ENCODE assay signal across 12 mouse cellular contexts in genomic region chr3:157575441-157576342, GRCm38 (mm10). TPM values are rescaled to one million over a fixed set of nuclear protein-coding genes. Genes with fewer than 3 reads are reported as not detected.
DNase-seq lines count a peak whose midpoint lies in the region; ATAC-seq and TF ChIP-seq lines count a peak whose summit lies in the region.
"Had no signal": no experiment of that assay in that cellular context is flagged by ENCODE, and none has a peak within 500 bp of the region (broad histone marks: within the 10 kb centered on the region; RNA-seq: fewer than 3 reads in every experiment).

No protein-coding gene starts in this region.

- TF ChIP-seq POLR2A in bone marrow, adult 2 months (IDR thresholded peaks at IDR 0.05; ENCODE audit: borderline replicate concordance, control insufficient read depth, low read depth, low read length) = no peak

- TF ChIP-seq CTCF in bone marrow, adult 2 months (IDR thresholded peaks at IDR 0.05; ENCODE audit: control insufficient read depth, insufficient read depth, low read length) = no peak

- H3K4me2 ChIP-seq in liver, embryonic 15.5 days = no peak overlapping the region
- H3K4me2 ChIP-seq: heart, embryonic 15.5 days had no signal

- DNase-seq in kidney, adult 11 months = peak; percentile 18
- no peak for DNase-seq in kidney, adult 8-10 months
- DNase-seq in CD4-positive, CD25-positive, alpha-beta regulatory T cell, adult 2 months (ENCODE audit: low read depth, low spot score) = peak; percentile 24
- no peak for DNase-seq in gastrocnemius, postnatal 14 days
- DNase-seq in left cerebral cortex, postnatal 14 days (ENCODE audit: low spot score in 2 of 2) = no peak
- no peak for DNase-seq in hindbrain, embryonic 10.5 days (ENCODE audit: low spot score)
- DNase-seq: cerebellum, adult 11-12 months had no signal

- H3K4me3 ChIP-seq in bone marrow, adult 2 months (replicated peaks; ENCODE audit: control insufficient read depth, low read depth, low read length) = no peak overlapping the region
- H3K4me3 ChIP-seq in liver, embryonic 15.5 days (replicated peaks) = no peak overlapping the region
- H3K4me3 ChIP-seq in hindbrain, embryonic 10.5 days = no peak overlapping the region
- H3K4me3 ChIP-seq: heart, embryonic 15.5 days had no signal

- H3K36me3 ChIP-seq in liver, embryonic 15.5 days (replicated peaks) = no peaks in the 10 kb centered on the region
- H3K36me3 ChIP-seq in hindbrain, embryonic 10.5 days = no peaks in the 10 kb centered on the region
- H3K36me3 ChIP-seq: heart, embryonic 15.5 days had no signal

- peaks cover 6% of the 10 kb centered on the region for H3K4me1 ChIP-seq in bone marrow, adult 2 months (ENCODE audit: control insufficient read depth, insufficient read depth, low read length)
- H3K4me1 ChIP-seq in liver, embryonic 15.5 days (replicated peaks) = peaks cover 25% of the 10 kb centered on the region
- H3K4me1 ChIP-seq in hindbrain, embryonic 10.5 days (replicated peaks) = no peaks in the 10 kb centered on the region

- 7% methylated on average over 9 of the region's 9 CpGs for WGBS in bone marrow, adult 2 months
- 19% methylated on average over 9 of the region's 9 CpGs for WGBS in liver, embryonic 15.5 days (ENCODE audit: insufficient replicate concordance)
- 84% methylated on average over 9 of the region's 9 CpGs for WGBS in hindbrain, embryonic 10.5 days

- intact Hi-C loops in gastrocnemius, postnatal 14 days (cut with DNase I; ENCODE audit: low total_unique reads) = no loop called here
- intact Hi-C loops in left cerebral cortex, postnatal 14 days (cut with DNase I) = no loop called here

- H3K27ac ChIP-seq in bone marrow, adult 2 months (ENCODE audit: control insufficient read depth, insufficient read depth, low read depth, low read length, poor library complexity) = peak overlapping the region; percentile 66
- peak overlapping the region; percentile 58 for H3K27ac ChIP-seq in liver, embryonic 15.5 days (replicated peaks)
- no peak overlapping the region for H3K27ac ChIP-seq in hindbrain, embryonic 10.5 days
- H3K27ac ChIP-seq: heart, embryonic 15.5 days had no signal

- H3K9ac ChIP-seq in liver, embryonic 15.5 days = no peak overlapping the region
- H3K9ac ChIP-seq: heart, embryonic 15.5 days had no signal

- H3K9me3 ChIP-seq in liver, embryonic 15.5 days (replicated peaks) = no peaks in the 10 kb centered on the region
- no peaks in the 10 kb centered on the region for H3K9me3 ChIP-seq in hindbrain, embryonic 10.5 days
- H3K9me3 ChIP-seq: heart, embryonic 15.5 days had no signal

- ATAC-seq in liver, embryonic 15.5 days (ENCODE audit: insufficient read depth) = peak; percentile 52
- ATAC-seq: intestine, embryonic 16.5 days had no signal

- no peaks in the 10 kb centered on the region for H3K27me3 ChIP-seq in liver, embryonic 15.5 days
- H3K27me3 ChIP-seq in hindbrain, embryonic 10.5 days (ENCODE audit: insufficient read depth, poor library complexity, severe bottlenecking) = peaks cover 6% of the 10 kb centered on the region; the same call in 1 of the 2 replicates
- H3K27me3 ChIP-seq: heart, embryonic 15.5 days had no signal

RNA-seq across cellular contexts. Expression of gene Ptger3, which starts 9.0 kb away (rescaled TPM):
- 1.6 and 4.8 TPM in 2 replicates for polyA plus RNA-seq in bone marrow, adult 2 months (2011; ENCODE audit: insufficient read depth, insufficient read length, low replicate concordance, missing spikeins)
- polyA plus RNA-seq in liver, embryonic 15.5 days (2015; fragmentation: Nextera tagmentation; extraction: Ambion mirVana) = 2.3 and 2.8 TPM in 2 replicates
- under 1 TPM; 0.16 to 0.51 TPM for total RNA-seq in gastrocnemius, postnatal 14 days (2021)
- 1 to 10 TPM; 6.7 to 6.9 TPM for total RNA-seq in left cerebral cortex, postnatal 14 days (2021)
- 0.81 and 3.5 TPM in 2 replicates for polyA plus RNA-seq in hindbrain, embryonic 10.5 days (2016; fragmentation: Nextera tagmentation; extraction: Ambion mirVana)
- polyA plus RNA-seq: testis, adult 2 months had no signal

RNA-seq across cellular contexts. Expression of gene Zranb2, which starts 41.7 kb away (rescaled TPM):
- polyA plus RNA-seq in bone marrow, adult 2 months (2011; ENCODE audit: insufficient read depth, insufficient read length, low replicate concordance, missing spikeins) = 77.2 and 89.2 TPM in 2 replicates
- polyA plus RNA-seq in liver, embryonic 15.5 days (2015; fragmentation: Nextera tagmentation; extraction: Ambion mirVana) = 33.4 and 38.5 TPM in 2 replicates
- 10 to 100 TPM; 36.5 to 41.3 TPM for total RNA-seq in gastrocnemius, postnatal 14 days (2021)
- 100 to 1,000 TPM; 149 to 150 TPM for total RNA-seq in left cerebral cortex, postnatal 14 days (2021)
- 90.4 and 107 TPM in 2 replicates for polyA plus RNA-seq in hindbrain, embryonic 10.5 days (2016; fragmentation: Nextera tagmentation; extraction: Ambion mirVana)

Comparison
In these comparisons a context has a peak if more than half of its experiments do, and no peak if none do; other contexts are left out.
1. DNase-seq: peak in kidney, adult 11 months (single experiment) and CD4-positive, CD25-positive, alpha-beta regulatory T cell, adult 2 months (single experiment); none in kidney, adult 8-10 months (0 of 2), gastrocnemius, postnatal 14 days (single experiment), left cerebral cortex, postnatal 14 days (0 of 2) and hindbrain, embryonic 10.5 days (single experiment).